Mouse (Mus musculus) frontal cortex, adult (tissue): ENCODE measurements at regions not wholly inside any gene's neighbourhood (a gene's known extent, or its start where the extent isn't known, plus 50 kb on each side); places are given as distances from the start of the nearest gene placed in this dataset.

Experiments
- ATAC-seq: cut with Nextera tagmentation; 2 replicates; pipeline ENCODE4 v1.9.2; 2017; ENCODE audit warnings: mild to moderate bottlenecking, moderate library complexity, mixed read lengths; ENCODE audit not compliant: low TSS enrichment

DNA sequence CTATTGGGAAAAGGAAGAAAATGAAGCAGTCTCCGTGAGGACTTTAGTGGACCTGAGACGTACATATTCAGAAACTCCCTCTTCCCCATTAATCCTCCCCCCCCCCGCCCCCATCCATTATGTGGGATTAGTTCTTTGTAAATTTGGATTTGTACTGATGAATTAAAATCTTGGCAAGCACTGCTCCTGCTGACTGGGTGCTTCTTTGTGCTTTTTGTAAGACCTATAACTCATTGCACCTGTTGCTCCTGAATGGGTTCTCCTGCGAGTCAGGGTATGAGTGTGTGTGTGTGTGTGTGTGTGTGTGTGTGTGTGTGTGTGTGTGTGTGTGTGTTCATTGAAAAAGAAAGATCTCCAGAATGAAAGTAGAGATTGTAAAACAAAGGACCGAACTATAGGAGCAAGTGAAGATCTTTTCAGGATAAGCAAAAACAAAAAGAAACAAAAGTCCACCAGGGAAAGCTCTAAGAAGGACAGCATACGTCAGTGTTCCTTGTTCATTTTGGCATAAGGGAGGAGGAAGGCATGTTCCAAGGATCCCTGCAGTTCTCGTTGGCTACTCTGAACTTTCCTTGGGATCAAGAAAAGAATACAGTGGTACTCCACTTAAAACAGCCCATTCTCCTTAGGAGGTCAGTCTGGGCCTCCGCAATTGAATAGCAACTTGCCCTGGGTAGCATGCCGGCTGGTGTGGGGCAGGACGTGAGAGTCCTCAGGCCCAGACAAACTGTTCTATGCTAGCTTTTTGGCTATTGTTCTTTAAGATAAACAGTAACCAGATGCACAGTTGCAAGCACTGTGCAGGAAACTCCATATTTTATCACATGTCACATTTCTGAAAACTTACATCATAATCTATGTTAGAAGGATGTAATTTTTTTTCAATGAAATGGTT is 131.9 kb upstream of the Zfp462 start:
- no peak for ATAC-seq

DNA sequence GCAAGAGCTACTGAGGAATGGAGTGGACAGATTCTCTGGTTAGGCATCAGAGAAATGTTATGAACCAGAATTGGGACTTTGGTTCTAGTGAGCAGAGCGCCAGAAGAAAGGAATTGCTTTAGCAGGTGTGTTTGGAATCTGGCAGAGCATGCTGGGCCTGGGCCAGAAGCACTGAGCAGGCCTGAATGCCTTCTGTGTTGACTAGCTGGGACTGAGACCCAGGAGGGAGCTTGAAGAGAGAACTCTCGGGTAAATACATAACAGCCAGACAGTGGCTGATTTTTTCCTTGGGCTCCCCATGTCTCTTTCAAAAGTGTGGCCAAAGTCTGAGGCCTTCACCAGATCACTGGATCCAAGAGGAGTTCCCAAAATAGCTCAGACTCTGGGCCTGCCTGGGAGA is 107.5 kb upstream of the Zfp462 start:
- peak; percentile 50 for ATAC-seq

DNA sequence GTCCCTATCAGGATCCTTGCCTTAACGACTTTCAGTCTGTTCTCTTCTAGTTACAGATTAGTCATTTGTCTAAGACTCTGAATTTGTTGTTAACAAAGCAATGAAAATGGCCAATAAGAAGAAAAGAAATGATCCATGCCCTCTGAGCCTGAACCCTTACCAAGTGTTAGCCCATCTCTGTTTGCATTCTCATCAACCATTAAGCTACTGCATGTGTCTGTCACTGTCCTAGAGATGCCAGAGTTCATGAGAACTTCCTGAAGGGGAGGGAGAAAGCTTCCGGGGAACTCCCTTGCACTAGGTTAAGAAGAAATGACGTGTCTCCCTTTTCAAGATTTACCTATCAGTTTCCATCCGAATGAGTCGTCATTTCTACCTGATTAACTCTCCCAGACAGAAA is 106.7 kb upstream of the Zfp462 start:
- ATAC-seq = no peak

DNA sequence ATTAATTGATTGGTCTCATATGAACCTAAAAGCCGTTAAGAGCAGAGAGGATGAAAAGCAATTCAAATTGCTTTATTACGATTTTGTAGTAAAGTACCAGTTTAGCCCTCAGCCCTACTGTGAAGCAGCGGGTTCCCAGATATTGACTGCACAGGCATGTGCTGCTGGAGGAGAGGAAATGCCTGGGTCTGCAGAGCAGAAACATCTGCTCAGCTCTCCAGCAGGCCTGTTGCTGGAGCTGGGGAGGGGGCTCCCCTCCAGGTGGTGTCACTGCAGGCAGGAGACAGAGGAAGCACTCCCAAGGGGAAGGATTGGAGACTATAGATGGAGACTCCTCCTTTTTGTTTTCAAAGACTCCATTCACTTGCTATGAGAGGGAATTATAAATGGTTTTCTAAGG is 106.1 kb upstream of the Zfp462 start:
- no peak for ATAC-seq

DNA sequence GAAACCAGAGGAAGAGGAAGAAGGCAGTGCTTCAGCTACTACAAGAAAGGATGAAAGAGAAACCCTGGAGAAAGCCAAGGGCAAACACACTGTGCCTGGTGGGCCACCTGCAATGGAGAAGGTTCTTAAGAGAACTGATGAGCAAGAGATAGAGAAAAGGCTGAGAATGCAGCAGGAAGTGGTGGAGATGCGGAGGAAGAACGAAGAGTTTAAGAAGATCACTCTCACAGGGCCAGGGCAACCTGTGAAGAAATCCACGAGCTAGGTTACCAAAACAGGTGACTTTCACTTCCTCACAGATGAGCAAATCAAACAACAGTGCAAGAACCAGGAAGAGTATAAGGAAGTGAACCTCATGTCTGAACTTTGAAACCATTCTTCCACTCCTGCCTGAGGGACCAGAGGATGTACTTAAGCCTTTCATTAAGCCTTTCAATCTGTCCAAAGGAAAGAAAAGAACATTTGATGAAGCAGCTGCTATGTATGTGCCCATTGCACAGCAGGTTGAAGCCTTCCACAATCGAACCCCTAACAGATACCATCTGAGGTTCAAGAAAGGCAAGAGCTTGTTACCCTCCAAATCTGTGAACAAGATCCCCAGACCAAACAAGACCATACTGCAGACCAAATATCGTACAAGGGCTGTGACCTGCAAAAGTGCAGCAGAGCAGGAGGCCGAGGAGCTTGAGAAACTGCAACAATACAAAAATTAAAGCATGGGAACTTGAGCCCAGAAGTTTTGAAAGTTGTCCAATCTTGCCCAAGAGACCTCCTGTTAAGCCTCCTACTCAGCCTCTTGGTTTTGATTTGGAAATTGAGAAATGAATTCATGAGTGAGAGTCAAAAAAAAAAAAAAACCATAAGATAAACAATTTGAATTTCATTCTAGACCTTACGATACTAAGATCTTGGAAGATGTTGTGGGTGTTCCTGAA is 91.6 kb upstream of the Zfp462 start:
- ATAC-seq = no peak

DNA sequence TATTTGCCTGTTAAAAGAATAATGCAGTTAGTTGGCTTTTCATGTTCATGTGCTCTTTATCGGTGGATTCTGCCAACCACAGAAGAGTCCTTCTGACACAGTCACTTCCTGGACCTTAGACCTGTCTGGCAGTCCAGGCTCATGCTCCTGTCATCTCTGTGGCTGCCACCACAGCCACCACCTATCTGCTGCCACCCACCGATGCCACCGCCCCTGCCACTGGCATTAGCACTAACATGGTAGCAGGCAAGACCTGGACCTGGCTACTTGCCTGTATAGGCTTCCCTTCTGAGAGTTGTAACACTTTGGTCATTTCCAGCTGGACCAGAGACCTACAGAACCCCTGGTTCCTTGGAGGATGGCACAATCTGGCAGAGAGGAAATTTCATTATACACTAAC is 86.2 kb upstream of the Zfp462 start:
- ATAC-seq = no peak

DNA sequence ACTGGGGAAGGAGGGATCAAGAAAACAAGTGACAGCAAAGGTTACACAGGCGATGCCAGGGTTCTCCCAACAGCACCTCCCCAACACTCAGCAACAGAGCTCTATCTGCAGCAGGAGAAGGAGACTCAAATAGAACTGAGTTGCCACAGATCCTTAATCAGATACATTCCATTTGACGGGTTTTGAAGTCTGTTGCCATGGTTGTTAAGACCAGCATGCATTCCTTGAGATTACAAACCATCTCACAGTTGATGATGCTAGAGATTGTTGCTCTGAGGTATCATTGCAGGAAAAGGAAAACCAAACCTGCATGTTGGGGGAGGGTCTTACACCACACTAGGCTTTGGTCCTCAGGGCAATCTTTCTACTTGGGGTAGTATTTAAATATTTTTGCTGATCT is 78.8 kb upstream of the Zfp462 start:
- ATAC-seq = no peak

DNA sequence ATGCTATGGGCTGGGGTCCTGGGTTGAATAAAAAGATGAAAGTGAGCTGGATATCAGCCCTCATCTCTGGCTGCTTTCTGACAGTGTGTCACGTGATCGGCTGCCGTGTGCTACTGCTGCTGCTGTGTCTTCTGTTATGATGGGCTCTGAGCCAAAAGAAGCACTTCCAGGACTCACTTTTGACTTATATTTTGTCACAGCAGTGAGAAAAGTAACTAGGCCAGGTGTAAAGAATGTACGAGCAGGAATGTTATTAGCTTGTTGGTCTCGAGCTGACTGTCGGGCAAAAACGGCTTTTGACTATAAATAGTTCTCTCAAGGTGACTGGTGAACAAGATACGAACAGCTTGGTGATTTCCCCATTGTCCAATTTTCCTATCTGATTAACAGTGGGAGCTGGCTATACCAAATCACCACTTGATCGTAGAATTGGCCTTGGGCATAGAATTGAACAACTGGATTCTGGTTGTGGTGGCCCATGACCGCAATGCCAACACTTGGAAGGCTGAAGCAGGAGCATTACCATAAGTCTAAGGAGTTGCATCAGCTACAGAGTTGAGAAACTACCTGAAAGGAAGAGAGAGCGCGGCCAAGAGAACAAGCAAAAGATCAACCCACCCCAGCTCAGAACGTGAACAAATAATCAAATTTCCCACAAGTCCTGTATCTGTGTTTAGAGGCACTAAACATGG is 70.6 kb upstream of the Zfp462 start:
- ATAC-seq = no peak

DNA sequence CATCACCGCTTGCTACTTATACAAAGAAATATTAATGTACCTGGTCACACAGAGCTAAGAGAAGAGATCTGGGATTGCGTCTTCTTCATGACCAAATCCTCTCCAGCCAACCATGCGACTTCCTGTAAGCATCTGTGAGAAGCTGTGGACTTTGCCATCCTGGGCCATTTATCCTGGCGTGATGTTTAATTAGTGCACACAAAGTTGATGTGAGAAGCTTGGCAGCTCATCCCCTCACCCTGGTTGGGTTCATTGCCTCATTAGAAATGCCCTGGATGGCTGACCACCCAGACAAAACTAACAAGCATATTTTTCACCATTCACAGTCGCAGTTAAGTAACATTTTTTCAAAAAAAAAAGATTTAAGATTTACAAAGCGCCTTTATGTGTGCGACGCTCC is 69.3 kb upstream of the Zfp462 start:
- no peak for ATAC-seq

DNA sequence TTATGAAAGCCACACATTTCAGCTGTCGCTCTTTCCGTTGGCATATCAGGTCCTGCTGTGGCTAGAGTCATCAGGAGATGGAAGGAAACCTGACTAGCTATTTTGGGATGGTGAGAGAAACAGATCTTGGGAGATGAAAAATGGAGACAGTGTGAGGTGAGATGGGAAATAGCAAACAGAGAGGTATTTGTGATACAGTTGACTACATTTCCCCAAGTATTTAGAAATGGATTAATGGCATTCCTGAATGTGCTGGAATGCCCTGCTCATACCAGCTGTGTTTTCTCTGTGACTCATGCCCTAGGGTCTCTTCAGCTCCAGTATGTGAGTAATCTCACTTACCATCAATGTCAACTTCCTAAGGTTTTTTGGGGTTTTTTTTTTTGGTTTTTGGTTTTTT is 67.5 kb upstream of the Zfp462 start:
- no peak for ATAC-seq

DNA sequence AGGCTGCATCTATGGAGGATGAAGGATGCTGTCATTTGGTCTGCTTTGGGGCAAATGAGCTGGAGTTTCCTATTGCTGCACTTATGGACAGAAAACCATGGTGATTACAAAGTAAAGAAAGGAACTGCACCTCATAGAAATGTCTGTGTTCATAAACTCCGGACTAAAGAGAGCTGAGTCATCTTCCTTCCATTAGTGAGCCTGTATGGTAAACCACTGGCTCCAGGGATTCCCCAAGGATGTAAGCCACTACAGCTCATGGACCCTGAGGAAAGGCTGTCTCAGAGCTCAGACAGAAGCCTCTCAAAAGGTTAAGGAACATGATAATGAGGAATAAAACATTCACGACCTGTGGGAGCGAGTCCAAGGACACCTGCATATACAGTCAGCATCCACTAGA is 66.3 kb upstream of the Zfp462 start:
- no peak for ATAC-seq

DNA sequence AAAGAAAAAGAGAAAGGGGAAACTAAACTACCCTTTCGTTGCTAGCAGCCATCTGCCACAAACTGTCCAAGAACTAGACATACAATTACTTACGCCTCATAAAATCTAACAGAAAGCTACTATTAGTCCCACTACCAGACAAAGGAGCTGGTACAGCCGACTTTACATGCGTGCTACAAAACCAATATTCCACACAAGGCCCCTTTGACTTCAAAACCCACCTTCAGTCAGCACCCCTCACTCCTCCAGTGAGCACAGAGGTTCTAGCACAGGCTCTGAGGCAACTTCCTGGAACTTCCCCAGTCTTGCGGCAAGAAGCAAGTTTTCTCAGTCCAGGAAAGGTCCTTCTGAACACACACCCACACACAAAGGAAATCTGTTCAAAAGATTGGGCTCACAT is 51.6 kb upstream of the Zfp462 start:
- ATAC-seq = no peak
